Mouse (Mus musculus) heart, embryonic 10.5 days (tissue): ENCODE data around the gene Gm49394. TPM values are rescaled to one million over a fixed set of nuclear protein-coding genes. Genes with fewer than 3 reads are reported as not detected.

ENCODE experiments used
- DNase-seq: peaks from one replicate; pipeline ENCODE4 v3.0.0-alpha.2; 2017; ENCODE audit warnings: low spot score
- H3K27ac ChIP-seq: fragments of 300-500 bp; sonication (generic); 2 replicates; pipeline ENCODE4 v1.5.1; 2016; ENCODE audit warnings: mild to moderate bottlenecking
- H3K27me3 ChIP-seq: fragments of 300-500 bp; sonication (generic); 2 replicates; pipeline ENCODE4 v1.6.1; 2016; ENCODE audit warnings: mild to moderate bottlenecking; ENCODE audit not compliant: poor library complexity, insufficient read depth, severe bottlenecking
- H3K36me3 ChIP-seq: fragments of 300-500 bp; sonication (generic); 2 replicates; pipeline ENCODE4 v1.6.1; 2016; ENCODE audit warnings: mild to moderate bottlenecking, moderate library complexity
- H3K4me1 ChIP-seq: fragments of 300-500 bp; sonication (generic); 2 replicates; pipeline ENCODE4 v1.6.1; 2016; ENCODE audit warnings: mild to moderate bottlenecking
- H3K4me3 ChIP-seq: fragments of 300-500 bp; sonication (generic); 2 replicates; pipeline ENCODE4 v1.5.1; 2016; ENCODE audit warnings: mild to moderate bottlenecking, moderate library complexity
- H3K9me3 ChIP-seq: fragments of 300-500 bp; sonication (generic); 2 replicates; pipeline ENCODE4 v1.6.1; 2016; ENCODE audit warnings: mild to moderate bottlenecking, moderate library complexity
- WGBS: fragments of 180-500 bp; shearing (Covaris S2); methylation state at CpG from one replicate; pipeline ENCODE4 v1.1.7; 2016; 5-methylcytosine and 5-hydroxymethylcytosine counted together
- polyA plus RNA-seq: library from polyadenylated mRNA; unstranded; fragments of >200 nt; fragmentation: Nextera tagmentation; extraction: Ambion mirVana; gene quantifications from 2 replicates; pipeline ENCODE4 v1.2.1, GENCODE M21; 2016

Gm49394 gene
- polyA plus RNA-seq, 1 experiment from 2014 or later: 0.34 TPM

DNA sequence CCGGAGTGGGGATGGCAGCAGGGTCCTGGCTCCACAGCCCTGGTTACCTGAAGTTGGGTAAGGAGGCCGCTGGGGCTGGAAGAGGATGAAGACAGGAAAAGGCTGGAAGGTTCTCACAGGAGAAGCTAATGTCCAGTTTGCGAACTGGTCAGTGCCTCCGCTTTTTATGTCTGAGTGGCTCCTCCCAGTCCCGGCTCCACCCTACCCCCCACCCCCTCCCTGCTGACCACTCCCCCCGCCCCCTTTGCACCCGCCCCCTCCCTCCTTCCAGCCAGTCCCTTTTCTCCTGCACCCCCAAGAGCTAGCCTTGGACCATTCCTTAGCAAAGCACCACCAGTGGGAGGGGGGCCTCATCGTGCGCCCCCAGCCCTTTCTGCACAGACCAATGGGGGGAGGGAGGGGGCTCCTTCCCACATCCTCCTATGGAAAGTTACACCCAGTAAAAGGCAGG lies 12.4 kb downstream of the Gm49394 start:
- 3% methylated on average over 8 of the region's 9 CpGs for WGBS
- H3K4me3 ChIP-seq: peak overlapping the region; percentile 83
- H3K9me3 ChIP-seq: no peaks in the 10 kb centered on the region
- peaks cover 44% of the 10 kb centered on the region for H3K4me1 ChIP-seq
- peak overlapping the region; percentile 99 for H3K27ac ChIP-seq
- peaks cover 98% of the 10 kb centered on the region for H3K27me3 ChIP-seq
- peaks cover 44% of the 10 kb centered on the region for H3K36me3 ChIP-seq
- peak; percentile 86 for DNase-seq

DNA sequence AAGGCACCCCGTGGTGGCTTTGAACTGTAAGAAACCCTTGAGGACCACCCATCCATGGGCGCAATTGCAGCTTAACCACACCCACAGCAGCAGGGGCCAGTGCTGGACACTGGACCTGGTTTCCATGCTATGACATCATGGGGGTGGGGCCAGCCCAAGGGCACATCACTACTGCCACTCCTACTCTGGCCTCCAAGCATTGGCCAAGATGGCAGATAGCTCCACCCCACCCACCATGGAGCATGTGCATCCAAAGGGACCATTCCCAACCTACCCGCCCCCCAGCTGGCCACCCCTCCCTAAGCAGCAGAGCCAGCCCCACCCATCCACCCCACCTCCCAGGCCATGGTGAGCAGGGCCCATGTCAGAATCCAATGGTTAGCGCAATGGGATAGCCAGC lies 13.7 kb downstream of the Gm49394 start:
- Histone ChIP-seq H3K4me1 (peaks cover 44% of the 10 kb centered on the region), H3K4me3 (peak overlapping the region; percentile 83), H3K27me3 (peaks cover 97% of the 10 kb centered on the region), H3K27ac (peak overlapping the region; percentile 99), H3K36me3 (peaks cover 57% of the 10 kb centered on the region), H3K9me3 (no peaks in the 10 kb centered on the region)
- DNase-seq: peak; percentile 90
- 32% methylated on average over 4 of the region's 4 CpGs for WGBS

DNA sequence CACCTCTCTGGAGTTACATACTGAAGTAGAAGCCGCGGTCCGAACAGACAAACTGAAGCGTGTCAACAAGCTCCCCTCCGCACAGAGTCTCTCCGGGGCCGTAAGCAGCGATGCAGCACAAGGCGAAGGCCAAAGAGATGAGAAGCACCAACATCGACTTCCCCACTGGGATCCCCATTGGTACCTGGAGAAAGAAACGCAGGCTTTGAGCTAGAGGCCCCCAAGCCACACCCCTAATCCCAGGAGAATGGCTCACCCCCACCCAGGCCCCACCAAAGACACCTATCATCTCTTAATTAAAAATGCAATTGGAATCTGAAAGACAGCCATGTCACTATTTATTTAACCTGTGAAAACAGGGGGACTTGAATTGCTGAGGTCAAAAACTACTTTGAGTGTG lies 14.1 kb downstream of the Gm49394 start:
- no peaks in the 10 kb centered on the region for H3K9me3 ChIP-seq
- 6% methylated on average over 11 of the region's 11 CpGs for WGBS
- peaks cover 40% of the 10 kb centered on the region for H3K4me1 ChIP-seq
- peak overlapping the region; percentile 99 for H3K27ac ChIP-seq
- H3K27me3 ChIP-seq: peaks cover 93% of the 10 kb centered on the region
- DNase-seq: no peak
- H3K4me3 ChIP-seq: peak overlapping the region; percentile 83
- peaks cover 57% of the 10 kb centered on the region for H3K36me3 ChIP-seq

GRCm38 (mm10) chr7:142653726-142654125 lies 16.0 kb downstream of the Gm49394 start:
- no peak overlapping the region for H3K27ac ChIP-seq
- no peak for DNase-seq

GRCm38 (mm10) chr7:142646676-142647075 lies 23.1 kb downstream of the Gm49394 start:
- Histone ChIP-seq H3K9me3 (no peaks in the 10 kb centered on the region), H3K4me3 (no peak overlapping the region), H3K27ac (peak overlapping the region; percentile 73), H3K4me1 (peaks cover 26% of the 10 kb centered on the region), H3K36me3 (peaks cover 6% of the 10 kb centered on the region), H3K27me3 (peaks cover 6% of the 10 kb centered on the region; the same call in 1 of the 2 replicates)
- WGBS: 43% methylated on average over 6 of the region's 6 CpGs
- no peak for DNase-seq

More at GRCm38 (mm10) chr7:142653726-142654125, 16.0 kb downstream of the Gm49394 start:
- Histone ChIP-seq H3K36me3 (peaks cover 57% of the 10 kb centered on the region), H3K27me3 (peaks cover 73% of the 10 kb centered on the region), H3K4me3 (peak overlapping the region; percentile 83; the same call in 1 of the 2 replicates), H3K4me1 (peaks cover 22% of the 10 kb centered on the region), H3K9me3 (no peaks in the 10 kb centered on the region)
- WGBS: 21% methylated on average over 18 of the region's 18 CpGs

GRCm38 (mm10) chr7:142645045-142645444 lies 24.7 kb downstream of the Gm49394 start:
- H3K27me3 ChIP-seq: no peaks in the 10 kb centered on the region
- peaks cover 26% of the 10 kb centered on the region for H3K4me1 ChIP-seq
- peak; percentile 84 for DNase-seq
- H3K4me3 ChIP-seq: peak overlapping the region; percentile 15; the same call in 1 of the 2 replicates
- 6% methylated on average over 5 of the region's 5 CpGs for WGBS
- no peaks in the 10 kb centered on the region for H3K36me3 ChIP-seq
- H3K27ac ChIP-seq: peak overlapping the region; percentile 73
- H3K9me3 ChIP-seq: no peaks in the 10 kb centered on the region

DNA sequence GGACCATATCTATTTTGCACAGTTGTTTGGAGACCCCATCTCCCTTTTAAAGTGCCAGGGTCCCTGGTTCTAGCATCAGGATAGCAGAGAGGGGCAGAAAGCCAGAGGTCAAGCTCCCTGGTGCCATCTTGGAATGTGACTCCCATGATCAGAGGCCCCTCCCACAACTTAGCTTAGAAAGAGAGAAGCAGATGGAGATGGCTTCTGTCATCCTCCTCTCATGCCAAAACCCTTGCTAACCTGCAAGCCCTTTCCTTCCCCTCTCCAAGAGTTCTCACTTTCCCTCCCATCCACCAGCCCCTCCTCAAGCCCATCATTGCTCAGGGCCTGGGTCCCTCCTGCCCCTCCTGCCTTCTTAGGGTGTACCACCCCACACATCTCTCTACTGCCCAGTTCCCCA lies 33.6 kb downstream of the Gm49394 start:
- H3K27me3 ChIP-seq: peaks cover 9% of the 10 kb centered on the region; the same call in 1 of the 2 replicates
- no peaks in the 10 kb centered on the region for H3K36me3 ChIP-seq
- H3K27ac ChIP-seq: no peak overlapping the region
- H3K4me1 ChIP-seq: peaks cover 13% of the 10 kb centered on the region
- no peak overlapping the region for H3K4me3 ChIP-seq
- DNase-seq: no peak
- H3K9me3 ChIP-seq: no peaks in the 10 kb centered on the region

DNA sequence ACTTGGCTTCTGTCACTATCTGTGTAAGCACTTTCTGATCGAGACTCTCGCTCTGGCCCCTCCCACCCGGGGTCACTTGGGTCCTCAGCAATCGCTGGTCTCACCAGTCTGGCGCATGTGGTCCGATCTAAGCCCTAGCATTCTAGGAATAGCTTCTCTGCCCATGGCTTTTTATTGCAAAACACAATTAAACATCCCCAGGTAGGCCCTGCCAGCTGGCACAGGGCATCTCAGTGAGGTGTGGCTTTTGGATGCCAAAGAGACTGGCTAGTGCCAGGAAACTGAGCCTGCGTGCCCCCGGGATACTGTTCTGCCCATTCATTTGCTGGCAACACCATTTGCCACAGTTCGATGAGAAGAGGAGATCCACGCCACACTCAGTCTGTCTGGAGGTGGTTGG lies 39.1 kb downstream of the Gm49394 start:
- no peak overlapping the region for H3K4me3 ChIP-seq
- H3K36me3 ChIP-seq: no peaks in the 10 kb centered on the region
- no peak for DNase-seq
- 68% methylated on average over 10 of the region's 10 CpGs for WGBS
- H3K4me1 ChIP-seq: peaks cover 19% of the 10 kb centered on the region; the same call in 1 of the 2 replicates
- no peaks in the 10 kb centered on the region for H3K9me3 ChIP-seq
- H3K27ac ChIP-seq: peak overlapping the region; percentile 9; the same call in 1 of the 2 replicates
- peaks cover 4% of the 10 kb centered on the region; the same call in 1 of the 2 replicates for H3K27me3 ChIP-seq

DNA sequence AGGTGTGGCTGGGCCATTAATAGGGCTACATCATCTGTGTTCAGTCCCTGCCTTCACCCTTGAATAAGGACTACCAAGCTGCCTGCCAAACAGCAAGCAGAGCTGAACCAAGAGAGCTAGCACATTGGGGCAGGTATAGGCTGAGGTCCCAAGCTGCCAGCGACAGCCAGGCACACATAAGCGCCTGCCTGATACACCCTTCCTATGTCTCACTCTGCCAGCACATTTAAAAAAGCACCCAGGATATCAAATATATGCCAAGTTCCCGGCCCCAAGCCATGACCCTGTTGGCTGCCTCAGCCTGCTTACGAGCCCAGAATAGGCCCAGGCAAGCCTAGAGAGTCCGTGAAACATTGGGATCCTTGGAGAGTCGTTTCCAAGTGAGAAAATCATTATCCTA lies 39.9 kb downstream of the Gm49394 start:
- H3K36me3 ChIP-seq: no peaks in the 10 kb centered on the region
- no peak overlapping the region for H3K4me3 ChIP-seq
- no peaks in the 10 kb centered on the region for H3K9me3 ChIP-seq
- DNase-seq: no peak
- H3K27me3 ChIP-seq: no peaks in the 10 kb centered on the region
- H3K4me1 ChIP-seq: peaks cover 14% of the 10 kb centered on the region; the same call in 1 of the 2 replicates
- H3K27ac ChIP-seq: no peak overlapping the region
- WGBS: 78% methylated on average over 6 of the region's 6 CpGs

GRCm38 (mm10) chr7:142622180-142622579 lies 47.6 kb downstream of the Gm49394 start:
- WGBS: 81% methylated on average over 4 of the region's 4 CpGs
- no peak overlapping the region for H3K27ac ChIP-seq
- no peak for DNase-seq
- H3K4me1 ChIP-seq: no peaks in the 10 kb centered on the region
- H3K27me3 ChIP-seq: no peaks in the 10 kb centered on the region
- H3K4me3 ChIP-seq: no peak overlapping the region
- H3K36me3 ChIP-seq: 0 out of 2 replicates have a peak, but pooled peaks cover 6% of the 10 kb centered on the region
- H3K9me3 ChIP-seq: no peaks in the 10 kb centered on the region

- Histone ChIP-seq H3K27ac (0 out of 2 replicates have a peak overlapping the region, but pooled peaks have one; percentile 39), H3K27me3 (no peaks in the 10 kb centered on the region)
- 59% methylated on average over 2 of the region's 2 CpGs for WGBS
These were observed 56.7 kb downstream of the Gm49394 start for GRCm38 (mm10) chr7:142613077-142613476.

GRCm38 (mm10) chr7:142610627-142611406 lies 58.9 kb downstream of the Gm49394 start:
- no peaks in the 10 kb centered on the region for H3K36me3 ChIP-seq
- peak; percentile 98 for DNase-seq
- H3K9me3 ChIP-seq: no peaks in the 10 kb centered on the region
- peak overlapping the region; percentile 95 for H3K27ac ChIP-seq
- peak overlapping the region; percentile 48 for H3K4me3 ChIP-seq
- no peaks in the 10 kb centered on the region for H3K27me3 ChIP-seq
- under 1% methylated on average over 12 of the region's 12 CpGs for WGBS
- H3K4me1 ChIP-seq: peaks cover 54% of the 10 kb centered on the region

More at GRCm38 (mm10) chr7:142613077-142613476, 56.7 kb downstream of the Gm49394 start:
- Histone ChIP-seq H3K4me1 (peaks cover 43% of the 10 kb centered on the region), H3K36me3 (no peaks in the 10 kb centered on the region), H3K4me3 (no peak overlapping the region), H3K9me3 (no peaks in the 10 kb centered on the region)
- no peak for DNase-seq

- H3K36me3 ChIP-seq: no peaks in the 10 kb centered on the region
- no peak for DNase-seq
- H3K27me3 ChIP-seq: no peaks in the 10 kb centered on the region
- peaks cover 26% of the 10 kb centered on the region for H3K4me1 ChIP-seq
- peak overlapping the region; percentile 69; the same call in 1 of the 2 replicates for H3K27ac ChIP-seq
- 70% methylated on average over 2 of the region's 2 CpGs for WGBS
- H3K4me3 ChIP-seq: no peak overlapping the region
- H3K9me3 ChIP-seq: no peaks in the 10 kb centered on the region
These were observed 68.8 kb downstream of the Gm49394 start for GRCm38 (mm10) chr7:142600921-142601320.
